Mouse (Mus musculus) kidney, postnatal 4 days (tissue): Measurements from ENCODE around the gene C1qtnf4.

ENCODE experiments used
- DNase-seq, 2 experiments: peaks; one replicate each; pipeline ENCODE4 v3.0.0; 2021; ENCODE audit warnings: mixed read lengths in 2 of 2

The C1qtnf4 gene

GRCm38 (mm10) chr2:90885218-90886041, at the start of gene C1qtnf4:
TSS of gene C1qtnf4 (plus strand) at chr2:90885860.
- DNase-seq = peak; percentile 38 to 52

GRCm38 (mm10) chr2:90838621-90839020, 47.0 kb upstream of the C1qtnf4 start:
- DNase-seq = no peak

- no peak for DNase-seq
Observed at GRCm38 (mm10) chr2:90843666-90844065, 42.0 kb upstream of the C1qtnf4 start.

GRCm38 (mm10) chr2:90844262-90844661, 41.4 kb upstream of the C1qtnf4 start:
- DNase-seq = no peak

- no peak for DNase-seq
Observed at GRCm38 (mm10) chr2:90845234-90845633, 40.4 kb upstream of the C1qtnf4 start.

DNA sequence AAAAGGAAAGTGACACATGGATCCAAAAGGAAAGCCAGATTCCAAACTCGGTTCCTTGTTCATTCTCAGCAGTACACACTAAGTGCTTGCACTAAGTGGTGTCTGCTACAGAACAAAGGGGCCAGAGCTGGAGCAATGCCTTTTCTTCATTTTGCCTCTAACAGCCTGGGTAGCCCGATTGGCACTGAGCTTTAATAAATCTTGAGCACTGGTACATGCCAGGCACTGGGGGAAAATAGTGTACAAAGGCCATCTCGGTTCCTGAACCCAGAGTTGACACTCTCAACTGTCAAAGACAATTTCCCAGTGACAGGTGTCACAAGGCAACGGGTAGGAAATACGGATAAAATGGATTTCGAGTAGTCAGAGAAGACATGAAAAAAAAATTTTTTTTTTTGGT, 39.5 kb upstream of the C1qtnf4 start:
- DNase-seq = peak in 1 of 2 experiments; percentile 12

DNA sequence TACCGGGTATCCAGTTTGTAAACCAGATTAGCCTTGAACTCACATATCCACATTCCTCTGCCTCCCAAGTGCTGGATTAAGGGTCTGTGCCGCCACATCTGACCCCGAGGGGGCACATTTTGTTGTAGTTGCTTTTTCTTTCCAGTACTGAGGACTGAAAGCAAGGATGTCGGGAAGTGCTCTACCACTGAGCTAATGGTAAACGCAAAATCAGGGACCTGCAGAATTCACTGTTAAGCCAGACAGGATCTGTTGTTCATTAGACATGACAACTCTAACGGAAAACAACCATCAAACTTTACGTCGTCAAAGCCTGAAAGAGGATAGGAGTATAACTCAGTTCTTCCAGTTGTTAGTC, 39.1 kb upstream of the C1qtnf4 start:
- no peak for DNase-seq

- peak; percentile 99 for DNase-seq
Observed at GRCm38 (mm10) chr2:90846955-90847680, 38.5 kb upstream of the C1qtnf4 start, which contains the start of gene Mtch2. TSS of gene Mtch2 (plus strand) at chr2:90847155.

- no peak for DNase-seq
Observed at GRCm38 (mm10) chr2:90847681-90848050, 38.0 kb upstream of the C1qtnf4 start.

DNA sequence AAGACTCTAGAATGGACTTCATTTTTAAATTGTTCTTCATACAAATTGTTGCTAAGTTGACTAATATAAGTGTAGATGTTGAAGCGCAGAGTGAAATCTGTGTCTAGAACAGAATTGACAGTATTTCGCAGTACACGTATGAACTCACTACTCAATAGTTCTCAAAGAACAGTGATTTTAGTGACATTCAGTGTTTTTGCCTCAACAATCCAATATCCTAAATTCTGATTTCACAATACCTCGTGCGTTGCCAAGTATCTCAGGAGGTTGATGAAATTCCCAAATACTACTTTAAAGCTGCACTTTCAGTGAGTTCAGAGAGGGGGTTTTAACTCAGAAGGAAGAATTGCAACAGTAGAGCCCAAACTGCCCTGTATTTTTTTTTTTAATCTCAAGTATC, 37.3 kb upstream of the C1qtnf4 start:
- DNase-seq = no peak

GRCm38 (mm10) chr2:90850401-90850800, 35.3 kb upstream of the C1qtnf4 start:
- no peak for DNase-seq

DNA sequence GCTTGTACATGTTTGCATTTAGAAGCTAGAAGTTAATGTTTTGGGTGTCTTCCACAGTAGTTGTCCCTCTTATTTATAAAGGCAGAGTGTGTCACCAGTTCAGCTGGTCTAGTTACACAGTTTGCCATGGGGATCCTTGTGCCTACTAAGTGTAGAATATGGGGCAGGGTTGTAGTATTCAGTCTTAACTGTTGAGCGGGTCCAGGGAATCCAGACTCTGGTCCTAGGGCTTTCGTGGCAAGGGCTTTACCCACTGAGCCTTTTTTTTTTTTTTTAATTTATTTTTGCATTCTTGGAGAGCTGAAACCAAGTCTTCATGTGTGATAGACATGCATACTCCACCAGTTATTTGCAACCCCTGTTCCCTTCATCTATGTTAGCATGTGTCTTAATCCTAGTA, 24.2 kb upstream of the C1qtnf4 start:
- DNase-seq = no peak

DNA sequence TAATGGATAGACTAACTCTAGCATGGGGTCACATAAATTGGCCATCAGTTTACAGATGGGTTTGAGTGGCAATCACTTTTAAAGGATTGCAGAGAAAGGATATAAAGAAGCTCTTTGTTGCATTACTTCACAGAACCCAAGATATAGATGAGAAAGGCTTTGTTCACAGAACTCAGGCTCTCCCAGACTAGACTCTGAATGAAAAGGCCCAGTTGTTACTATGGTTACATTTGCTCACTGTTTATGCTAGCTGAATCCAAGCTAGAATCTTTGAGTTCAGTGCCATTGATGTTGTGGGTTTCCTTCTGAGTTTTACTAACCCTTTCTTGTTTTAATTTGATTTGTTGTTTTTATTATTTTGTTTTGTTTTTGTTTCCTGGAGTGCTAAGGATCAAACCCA, 21.5 kb upstream of the C1qtnf4 start:
- DNase-seq = no peak

DNA sequence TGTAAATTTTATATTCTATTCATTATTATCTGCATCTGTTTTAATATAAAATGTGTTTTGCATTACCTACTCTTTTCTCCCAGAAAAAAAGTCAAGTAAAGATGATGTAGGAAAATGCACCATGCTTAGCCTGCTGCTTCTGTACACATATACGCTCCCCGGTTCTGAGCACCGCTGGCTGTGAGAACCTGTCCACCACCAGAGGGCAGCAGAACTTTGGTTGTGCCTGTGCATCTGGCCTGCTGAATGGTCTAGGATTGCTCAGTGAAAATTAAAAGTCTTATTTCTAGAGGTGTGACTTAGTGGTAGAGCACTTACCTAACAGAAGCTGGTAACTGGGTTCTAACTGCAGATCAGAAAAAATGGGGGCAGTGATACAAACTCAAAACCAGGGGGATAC, 19.1 kb upstream of the C1qtnf4 start:
- peak; percentile 89 to 90 for DNase-seq

- peak in 1 of 2 experiments; percentile 32 for DNase-seq
Observed at GRCm38 (mm10) chr2:90870136-90870601, 15.5 kb upstream of the C1qtnf4 start.

- DNase-seq = no peak
Observed at GRCm38 (mm10) chr2:90871180-90871961, 14.3 kb upstream of the C1qtnf4 start.

DNA sequence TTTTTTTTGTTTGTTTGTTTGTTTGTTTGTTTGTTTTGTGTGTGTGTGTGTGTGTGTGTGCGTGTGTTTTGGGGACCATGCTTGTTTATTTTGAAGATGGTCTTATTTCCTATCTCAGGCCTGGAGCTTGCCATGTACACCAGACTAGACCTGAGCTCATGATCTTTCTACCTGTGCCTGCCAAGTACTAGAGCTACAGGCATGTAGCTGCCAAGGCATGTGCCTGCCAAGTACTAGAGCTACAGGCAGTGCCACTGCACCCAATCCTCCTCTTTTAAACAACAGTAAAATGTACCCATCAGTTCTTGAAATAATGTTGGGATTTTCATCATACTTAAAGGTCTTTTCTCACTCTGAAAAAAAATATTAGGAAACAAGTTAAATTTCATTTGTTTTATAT, 11.6 kb upstream of the C1qtnf4 start:
- no peak for DNase-seq

- DNase-seq = no peak
Observed at GRCm38 (mm10) chr2:90875239-90875638, 10.4 kb upstream of the C1qtnf4 start.

- no peak for DNase-seq
Observed at GRCm38 (mm10) chr2:90877584-90878259, 7.9 kb upstream of the C1qtnf4 start.

DNA sequence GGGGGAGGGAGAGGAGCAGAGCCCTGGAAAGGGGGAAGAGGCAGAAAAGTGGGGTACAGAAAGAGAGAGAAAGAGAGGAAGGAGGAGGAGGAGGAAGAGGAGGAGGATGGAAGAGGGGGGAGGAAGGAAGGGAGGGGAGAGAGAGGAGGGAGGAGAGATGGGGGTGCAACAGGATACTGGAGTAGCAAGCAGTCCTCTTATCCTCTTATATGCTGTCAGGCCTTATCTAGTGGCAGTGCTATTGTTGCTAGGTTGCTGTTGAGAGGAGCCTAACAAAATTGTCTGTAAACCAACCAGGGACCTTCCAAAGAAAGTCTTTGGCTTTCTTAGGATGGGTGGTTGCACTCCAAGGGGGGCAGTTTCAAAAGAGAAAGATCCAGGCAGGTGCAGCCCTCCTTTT, 6.2 kb upstream of the C1qtnf4 start:
- no peak for DNase-seq

DNA sequence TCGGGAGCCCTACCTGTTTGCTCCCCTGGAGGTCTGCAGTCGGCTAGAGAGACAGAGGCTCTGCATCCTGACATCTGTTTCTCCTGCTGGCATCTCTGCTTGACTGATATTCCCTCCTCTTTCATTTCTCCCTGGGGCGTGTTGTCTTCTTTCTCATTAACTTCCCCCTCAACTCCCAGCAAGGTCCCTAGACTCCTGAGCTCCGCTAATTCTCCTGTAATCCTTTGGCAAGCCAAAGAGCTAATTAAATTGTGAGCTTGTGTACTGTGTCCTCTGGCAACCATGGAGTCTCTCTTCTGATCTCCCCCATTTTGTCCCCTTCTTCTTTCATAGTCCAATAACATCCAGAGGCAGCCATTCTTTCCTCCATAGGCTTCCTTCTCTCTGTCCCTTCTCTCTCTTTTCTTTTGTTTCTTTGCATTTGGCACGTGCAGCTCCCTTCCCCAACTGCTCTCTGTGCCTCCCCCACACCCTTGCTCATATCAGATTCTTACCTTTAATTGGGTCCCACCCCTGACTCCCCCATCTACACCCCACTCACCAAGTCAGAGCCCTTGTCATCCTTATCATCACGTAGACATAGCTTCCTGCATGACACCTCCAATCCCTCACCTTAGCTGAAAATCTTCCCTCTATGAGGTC, 5.4 kb upstream of the C1qtnf4 start:
- no peak for DNase-seq

DNA sequence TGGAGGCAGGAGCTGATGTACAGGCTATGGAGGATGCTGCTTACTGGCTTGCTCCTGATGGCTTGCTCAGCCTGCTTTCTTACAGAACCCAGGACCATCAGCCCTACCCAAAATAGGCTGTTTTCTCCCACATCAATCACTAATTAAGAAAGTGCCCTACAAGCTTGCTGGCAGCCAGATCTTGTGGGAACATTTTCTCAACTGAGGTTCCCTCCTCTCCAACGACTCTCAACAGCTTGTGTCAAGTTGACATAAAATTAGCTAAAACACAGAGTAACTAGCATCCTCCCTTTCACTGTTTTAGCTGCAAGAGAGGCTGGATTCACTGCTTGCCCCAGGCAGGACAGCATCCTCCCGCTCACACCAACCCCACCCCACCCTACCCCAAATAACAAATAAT, 3.8 kb upstream of the C1qtnf4 start:
- no peak for DNase-seq
